In genomic region chr2:4300383-4300811, GRCm38 (mm10) we compare ENCODE assay signal across 8 mouse cellular contexts.
DNase-seq lines count a peak whose midpoint lies in the region; ATAC-seq and TF ChIP-seq lines count a peak whose summit lies in the region.

No protein-coding gene starts in this region.

- H3K4me1 ChIP-seq in forebrain, embryonic 10.5 days = peaks cover 56% of the 10 kb centered on the region
- no peaks in the 10 kb centered on the region for H3K4me1 ChIP-seq in liver, embryonic 14.5 days (replicated peaks; ENCODE audit: control insufficient read depth in 2 of 2, insufficient read depth in 2 of 2, low read length in 1 of 2)

- no peaks in the 10 kb centered on the region for H3K9me3 ChIP-seq in forebrain, embryonic 10.5 days
- H3K9me3 ChIP-seq in liver, embryonic 14.5 days (ENCODE audit: control insufficient read depth, low read length) = no peaks in the 10 kb centered on the region

- peak; percentile 7 for DNase-seq in gastrocnemius, adult 18-20 months (ENCODE audit: low spot score)
- DNase-seq in gastrocnemius, postnatal 25 days = no peak
- peak; percentile 27 for DNase-seq in forebrain, embryonic 10.5 days (ENCODE audit: extremely low spot score, low spot score)
- no peak for DNase-seq in liver, embryonic 14.5 days (ENCODE audit: low read depth in 3 of 3, low spot score in 3 of 3)
- DNase-seq in retina, postnatal 1 day = peak; percentile 93
- DNase-seq in thymus, postnatal 10 days (ENCODE audit: low spot score in 2 of 2) = no peak
- DNase-seq in urinary bladder, postnatal 25 days (ENCODE audit: low spot score) = no peak

- H3K36me3 ChIP-seq in forebrain, embryonic 10.5 days (replicated peaks) = no peaks in the 10 kb centered on the region
- no peaks in the 10 kb centered on the region for H3K36me3 ChIP-seq in liver, embryonic 14.5 days (replicated peaks; ENCODE audit: control insufficient read depth, insufficient read depth, low read depth)

- TF ChIP-seq CTCF in liver, embryonic 14.5 days (IDR thresholded peaks at IDR 0.05; ENCODE audit: low read depth) = no peak

- peak overlapping the region; percentile 15; the same call in 1 of the 2 replicates for H3K4me2 ChIP-seq in liver, embryonic 14.5 days (ENCODE audit: low read depth)

- peak overlapping the region; percentile 86 for H3K27ac ChIP-seq in forebrain, embryonic 10.5 days
- H3K27ac ChIP-seq in liver, embryonic 14.5 days = no peak overlapping the region

- ATAC-seq in hematopoietic stem cell, adult 5-6 weeks (replicated peaks in 1 of 2; ENCODE audit: insufficient read depth in 1 of 2, low FRiP score in 2 of 2, low TSS enrichment in 1 of 2, low read depth in 1 of 2, poor library complexity in 2 of 2, severe bottlenecking in 2 of 2) = 0 out of 4 replicates have a peak, but pooled peaks have one; percentile 18 to 37
- no peak for ATAC-seq in liver, embryonic 14.5 days (ENCODE audit: insufficient read depth)

- peak overlapping the region; percentile 41 for H3K4me3 ChIP-seq in forebrain, embryonic 10.5 days
- peak overlapping the region in 1 of 2 experiments; percentile 23; a peak in 1 of 4 replicates for H3K4me3 ChIP-seq in liver, embryonic 14.5 days (ENCODE audit: insufficient read depth in 1 of 2, low read depth in 2 of 2, low read length in 2 of 2)

- no peaks in the 10 kb centered on the region for H3K27me3 ChIP-seq in forebrain, embryonic 10.5 days (ENCODE audit: poor library complexity, severe bottlenecking)
- H3K27me3 ChIP-seq in liver, embryonic 14.5 days (ENCODE audit: control insufficient read depth, insufficient read depth, low read length) = no peaks in the 10 kb centered on the region

- no peak overlapping the region for H3K9ac ChIP-seq in liver, embryonic 14.5 days (replicated peaks)

- 53% methylated on average over 13 of the region's 13 CpGs for WGBS in forebrain, embryonic 10.5 days
- 26% methylated on average over 13 of the region's 13 CpGs for WGBS in liver, embryonic 14.5 days (ENCODE audit: insufficient replicate concordance)

- TF ChIP-seq EP300 in liver, embryonic 14.5 days (IDR thresholded peaks at IDR 0.05; ENCODE audit: low read depth) = no peak

Comparison
In these comparisons a context has a peak if more than half of its experiments do, and no peak if none do; other contexts are left out.
1. DNase-seq: peak in gastrocnemius, adult 18-20 months (single experiment), forebrain, embryonic 10.5 days (single experiment) and retina, postnatal 1 day (single experiment); none in gastrocnemius, postnatal 25 days (single experiment), liver, embryonic 14.5 days (0 of 3), thymus, postnatal 10 days (0 of 2) and urinary bladder, postnatal 25 days (single experiment).